Mouse (Mus musculus): ENCODE measurements around the gene Klrd1. TPM values are rescaled to one million over a fixed set of nuclear protein-coding genes. Genes with fewer than 3 reads are reported as not detected.
A peak's percentile ranks its signal among the peaks of the same experiment; 100 is the strongest.
"Not testable (repeated sequence)": the region's sequence is repeated elsewhere in the genome, so short reads cannot be mapped to it uniquely, and the experiment has no call there.

The Klrd1 gene
- total RNA-seq (2021): under 1 TPM in 1 of 2 experiments, not detected in 1; 0.38 TPM

- DNase-seq: no peak
- intact Hi-C loops (cut with DNase I): no loop called here
These were observed at the start of gene Klrd1 for GRCm38 (mm10) chr6:129591508-129591907. Gene Klrd1 (plus strand): TSS chr6:129591782.

- no peak for DNase-seq
- intact Hi-C loops (cut with DNase I): no loop called here
These were observed 49.7 kb upstream of the Klrd1 start for GRCm38 (mm10) chr6:129541931-129542330.

GRCm38 (mm10) chr6:129542540-129542939, 49.0 kb upstream of the Klrd1 start:
- intact Hi-C loops (cut with DNase I): no loop called here

GRCm38 (mm10) chr6:129543709-129544606, 47.6 kb upstream of the Klrd1 start:
- DNase-seq: peak; percentile 71 to 78
- intact Hi-C loops (cut with DNase I): loop anchor here (2.0 kb wide), 1 partner anchor 15 kb away; no protein-coding TSS in a partner anchor

More at GRCm38 (mm10) chr6:129542540-129542939, 49.0 kb upstream of the Klrd1 start:
- no peak for DNase-seq

- DNase-seq: no peak
- intact Hi-C loops (cut with DNase I): no loop called here
These were observed 44.3 kb upstream of the Klrd1 start for GRCm38 (mm10) chr6:129547277-129547676.

- intact Hi-C loops (cut with DNase I): no loop called here
- DNase-seq: no peak
These were observed 43.6 kb upstream of the Klrd1 start for GRCm38 (mm10) chr6:129548009-129548408.

GRCm38 (mm10) chr6:129557298-129558023, 34.1 kb upstream of the Klrd1 start:
- intact Hi-C loops (cut with DNase I): loop anchor here (2.0 to 5.0 kb wide), 2 partner anchors 13 to 40 kb away; no protein-coding TSS in a partner anchor
- DNase-seq: no peak

GRCm38 (mm10) chr6:129558946-129559640, 32.5 kb upstream of the Klrd1 start:
- peak; percentile 64 to 74 for DNase-seq
- intact Hi-C loops (cut with DNase I): loop anchor here (1.0 to 5.0 kb wide), 3 partner anchors 14 to 166 kb away; no protein-coding TSS in a partner anchor

- intact Hi-C loops (cut with DNase I): loop anchor here (1.0 to 5.0 kb wide), 3 partner anchors 15 to 166 kb away; no protein-coding TSS in a partner anchor
- DNase-seq: no peak
These were observed 31.9 kb upstream of the Klrd1 start for GRCm38 (mm10) chr6:129559641-129560027.

- no peak for DNase-seq
These were observed 26.3 kb upstream of the Klrd1 start for GRCm38 (mm10) chr6:129565257-129565656.

GRCm38 (mm10) chr6:129575315-129575714, 16.3 kb upstream of the Klrd1 start:
- DNase-seq: no peak
- intact Hi-C loops (cut with DNase I): loop anchor here (2.0 kb wide), 1 partner anchor 1779 kb away; no protein-coding TSS in a partner anchor

More at GRCm38 (mm10) chr6:129565257-129565656, 26.3 kb upstream of the Klrd1 start:
- intact Hi-C loops (cut with DNase I): no loop called here

GRCm38 (mm10) chr6:129577605-129578004, 14.0 kb upstream of the Klrd1 start, which contains the start of gene Klre1:
Gene Klre1 (plus strand): TSS chr6:129577905.
- intact Hi-C loops (cut with DNase I): no loop called here

GRCm38 (mm10) chr6:129581274-129581673, 10.3 kb upstream of the Klrd1 start:
- no peak for DNase-seq
- intact Hi-C loops (cut with DNase I): no loop called here

More at GRCm38 (mm10) chr6:129577605-129578004, 14.0 kb upstream of the Klrd1 start, which contains the start of gene Klre1:
- no peak for DNase-seq

GRCm38 (mm10) chr6:129581896-129582295, 9.7 kb upstream of the Klrd1 start:
- intact Hi-C loops (cut with DNase I): no loop called here
- DNase-seq: no peak

- no peak for DNase-seq
These were observed 8.6 kb upstream of the Klrd1 start for GRCm38 (mm10) chr6:129583014-129583413.

GRCm38 (mm10) chr6:129608372-129608771, 16.8 kb downstream of the Klrd1 start:
- DNase-seq: no peak
- intact Hi-C loops (cut with DNase I): no loop called here

More at GRCm38 (mm10) chr6:129583014-129583413, 8.6 kb upstream of the Klrd1 start:
- intact Hi-C loops (cut with DNase I): no loop called here

GRCm38 (mm10) chr6:129623735-129624134, 32.2 kb downstream of the Klrd1 start, which contains the start of gene Klrk1:
Gene Klrk1 (minus strand): TSS chr6:129623864.
- DNase-seq: no peak
- intact Hi-C loops (cut with DNase I): no loop called here

GRCm38 (mm10) chr6:129631046-129631445, 39.5 kb downstream of the Klrd1 start:
- DNase-seq; intact Hi-C loops (cut with DNase I): not testable (repeated sequence)

- DNase-seq; intact Hi-C loops (cut with DNase I): not testable (repeated sequence)
These were observed 51.7 kb downstream of the Klrd1 start, which contains the start of gene Klrc3 for GRCm38 (mm10) chr6:129643237-129643636. Gene Klrc3 (minus strand): TSS chr6:129643337.

- intact Hi-C loops (cut with DNase I); DNase-seq: not testable (repeated sequence)
These were observed 52.5 kb downstream of the Klrd1 start for GRCm38 (mm10) chr6:129644054-129644453.
